Mouse (Mus musculus) ES-Bruce4 (cell line): ENCODE measurements around the gene Gpr89. TPM values are rescaled to one million over a fixed set of nuclear protein-coding genes. Genes with fewer than 3 reads are reported as not detected.

Source experiments
- H3K27ac ChIP-seq: 2 replicates; pipeline ENCODE4 v1.5.1; 2012; ENCODE audit warnings: low read length, inconsistent platforms; ENCODE audit not compliant: insufficient read depth
- H3K27me3 ChIP-seq: 2 replicates; pipeline ENCODE4 v1.6.1; 2012; ENCODE audit warnings: mild to moderate bottlenecking, low read length, inconsistent platforms; ENCODE audit not compliant: control insufficient read depth, poor library complexity, insufficient read depth, severe bottlenecking
- H3K36me3 ChIP-seq: 2 replicates; pipeline ENCODE4 v1.6.1; 2012; ENCODE audit warnings: inconsistent platforms, mild to moderate bottlenecking, low read length, moderate library complexity; ENCODE audit not compliant: control insufficient read depth, poor library complexity, insufficient read depth, severe bottlenecking
- H3K4me1 ChIP-seq: one replicate; pipeline ENCODE4 v1.8.1; 2011; ENCODE audit warnings: low read length; ENCODE audit not compliant: control insufficient read depth, insufficient read depth
- H3K4me3 ChIP-seq: 2 replicates; pipeline ENCODE4 v1.5.1; 2011; ENCODE audit warnings: low read depth, mild to moderate bottlenecking, low read length
- H3K9ac ChIP-seq: 2 replicates; pipeline ENCODE4 v1.6.1; 2012; ENCODE audit warnings: low read depth, mild to moderate bottlenecking, inconsistent platforms; ENCODE audit not compliant: poor library complexity, severe bottlenecking
- H3K9me3 ChIP-seq: replicated peaks from 2 replicates; pipeline ENCODE4 v1.6.1; 2012; ENCODE audit warnings: mild to moderate bottlenecking, low read length, inconsistent platforms; ENCODE audit not compliant: control insufficient read depth, poor library complexity, insufficient read depth, severe bottlenecking
- CTCF ChIP-seq: IDR thresholded peaks from one replicate; pipeline ENCODE4 v1.8.1; 2011; ENCODE audit warnings: low read depth, low read length
- EP300 ChIP-seq: IDR thresholded peaks from 2 replicates; pipeline ENCODE4 v1.6.1; 2011; ENCODE audit warnings: low read depth, low read length; ENCODE audit not compliant: insufficient read depth
- POLR2A ChIP-seq: IDR thresholded peaks from one replicate; pipeline ENCODE4 v1.8.1; 2011; ENCODE audit warnings: low read length; ENCODE audit not compliant: insufficient read depth
- polyA plus RNA-seq: library from polyadenylated mRNA; stranded (reverse); fragments of >200 nt; gene quantifications from 2 replicates; pipeline ENCODE4 v1.2.4, GENCODE M21; 2011; ENCODE audit warnings: low read depth; ENCODE audit not compliant: missing spikeins, insufficient read depth, insufficient read length

Gene Gpr89
- polyA plus RNA-seq, 1 experiment, result 35.6 TPM

DNA sequence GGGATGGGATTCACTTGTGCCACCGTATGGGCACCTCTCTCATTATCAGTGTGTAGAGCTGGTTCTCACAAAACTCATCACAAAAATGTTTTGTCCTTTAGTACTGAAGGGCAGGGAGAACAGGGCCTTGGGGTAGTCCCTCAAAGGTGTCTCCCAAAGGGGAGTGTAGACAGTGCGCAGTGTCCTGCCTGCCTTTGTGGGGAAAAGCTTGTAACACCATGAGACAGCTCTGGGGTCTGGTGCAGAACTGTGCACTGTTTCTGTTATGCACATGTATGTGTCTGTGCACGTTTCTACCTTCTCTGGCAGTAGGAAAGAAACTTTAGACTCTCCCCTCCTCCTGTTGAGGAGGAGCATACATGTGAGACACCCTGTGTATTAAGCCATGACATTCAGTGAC is 37.3 kb downstream of the Gpr89 start:
- Histone ChIP-seq H3K9me3 (no peaks in the 10 kb centered on the region), H3K27ac (no peak overlapping the region), H3K4me1 (no peaks in the 10 kb centered on the region), H3K9ac (no peak overlapping the region), H3K4me3 (no peak overlapping the region), H3K27me3 (no peaks in the 10 kb centered on the region), H3K36me3 (peaks cover 9% of the 10 kb centered on the region)
- no peak for TF ChIP-seq EP300
- no peak for TF ChIP-seq POLR2A
- TF ChIP-seq CTCF, result no peak

DNA sequence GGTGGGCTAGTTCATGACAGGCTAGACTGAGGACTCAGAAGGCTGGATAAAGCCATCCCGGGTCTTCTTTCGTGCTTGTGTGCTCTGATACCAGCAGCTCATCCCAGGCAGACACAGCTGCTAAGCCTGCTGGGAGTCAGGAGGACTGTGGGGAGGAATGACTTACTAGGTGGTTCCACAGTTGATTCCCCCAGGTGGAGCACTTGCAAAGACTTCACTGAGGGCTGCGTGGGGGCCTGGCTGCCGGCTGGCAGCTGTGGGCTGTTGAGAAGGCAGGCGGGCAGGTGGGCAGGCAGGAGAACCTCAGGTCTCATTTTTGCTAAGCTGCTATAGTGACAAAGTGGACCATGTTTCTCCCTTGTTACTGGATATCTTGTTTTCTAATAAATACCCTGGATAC is 44.6 kb downstream of the Gpr89 start:
- no peaks in the 10 kb centered on the region for H3K27me3 ChIP-seq
- H3K27ac ChIP-seq, result no peak overlapping the region

DNA sequence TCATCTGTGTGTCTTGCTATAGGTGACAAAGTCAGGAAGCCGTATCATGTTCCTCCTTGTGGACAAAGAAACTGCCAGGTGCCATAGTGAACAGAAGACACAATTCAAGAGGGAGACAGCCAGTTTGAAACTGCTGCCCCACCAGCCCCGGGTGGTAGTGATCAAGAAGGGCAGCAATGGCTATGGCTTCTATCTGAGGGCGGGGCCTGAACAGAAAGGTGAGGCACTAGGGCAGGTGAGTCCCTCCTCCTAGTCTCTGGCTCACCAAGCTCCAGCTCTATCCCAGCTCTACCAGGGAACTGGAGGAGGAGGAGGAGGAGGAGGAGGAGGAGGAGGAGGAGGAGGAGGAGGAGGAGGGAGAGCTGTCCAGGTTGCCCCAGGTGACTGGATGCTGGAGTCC is 49.3 kb downstream of the Gpr89 start:
- no peak overlapping the region for H3K4me3 ChIP-seq
- H3K27ac ChIP-seq, result no peak overlapping the region
- H3K27me3 ChIP-seq, result no peaks in the 10 kb centered on the region
- no peaks in the 10 kb centered on the region for H3K36me3 ChIP-seq
- no peaks in the 10 kb centered on the region for H3K9me3 ChIP-seq
- H3K9ac ChIP-seq, result no peak overlapping the region
- TF ChIP-seq EP300 (no peak), CTCF (no peak), POLR2A (no peak)
- H3K4me1 ChIP-seq, result no peaks in the 10 kb centered on the region

More for the DNA sequence above, 44.6 kb downstream of the Gpr89 start:
- no peak for TF ChIP-seq CTCF
- Histone ChIP-seq H3K36me3 (no peaks in the 10 kb centered on the region), H3K9me3 (no peaks in the 10 kb centered on the region; the same call in 1 of the 2 replicates), H3K4me3 (no peak overlapping the region), H3K9ac (no peak overlapping the region), H3K4me1 (no peaks in the 10 kb centered on the region)

DNA sequence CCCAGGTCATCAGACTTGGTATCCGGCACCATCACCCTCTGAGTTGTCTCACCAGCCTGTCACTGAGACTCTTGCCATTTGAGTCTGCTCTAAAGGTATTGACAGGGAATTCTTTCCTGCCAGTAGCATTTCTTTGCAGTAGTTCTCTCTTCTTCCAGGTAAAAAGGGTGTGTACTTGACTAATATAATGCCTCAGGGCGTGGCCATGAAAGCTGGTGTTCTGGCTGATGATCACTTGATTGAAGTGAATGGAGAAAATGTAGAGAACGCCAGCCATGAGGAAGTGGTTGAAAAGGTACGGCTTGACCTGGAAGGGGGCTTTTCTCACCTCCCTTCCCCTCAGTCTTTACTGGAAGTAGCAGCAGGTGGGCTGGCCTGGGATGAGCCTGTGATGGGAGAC is 50.8 kb downstream of the Gpr89 start:
- no peak for TF ChIP-seq POLR2A
- TF ChIP-seq CTCF, result no peak
- no peak for TF ChIP-seq EP300
- H3K9ac ChIP-seq, result no peak overlapping the region
- H3K36me3 ChIP-seq, result no peaks in the 10 kb centered on the region
- H3K27ac ChIP-seq, result no peak overlapping the region
- no peak overlapping the region for H3K4me3 ChIP-seq
- H3K27me3 ChIP-seq, result no peaks in the 10 kb centered on the region
- no peaks in the 10 kb centered on the region for H3K9me3 ChIP-seq
- no peaks in the 10 kb centered on the region for H3K4me1 ChIP-seq

DNA sequence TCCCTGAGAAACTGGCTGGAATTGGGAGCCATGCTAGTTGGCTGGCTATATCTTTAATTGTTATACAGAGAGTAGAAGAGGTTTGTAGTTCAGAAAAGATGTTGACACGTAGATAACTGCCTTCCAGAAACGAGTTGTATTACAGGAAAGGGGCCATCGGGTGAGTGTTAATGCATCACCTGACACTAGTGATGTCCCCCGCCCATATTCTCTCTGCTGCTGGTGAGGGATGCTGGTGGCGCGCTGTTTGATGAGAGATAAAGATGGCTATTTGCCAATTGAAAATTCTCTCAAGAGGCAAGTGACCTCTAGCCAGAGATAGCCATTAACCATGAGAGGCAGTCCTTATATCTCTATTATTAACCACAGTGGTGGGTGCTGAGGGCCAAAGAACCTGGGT is 52.6 kb downstream of the Gpr89 start:
- Histone ChIP-seq H3K36me3 (no peaks in the 10 kb centered on the region), H3K4me1 (peaks cover 4% of the 10 kb centered on the region), H3K27ac (no peak overlapping the region), H3K9me3 (no peaks in the 10 kb centered on the region), H3K4me3 (no peak overlapping the region), H3K9ac (no peak overlapping the region), H3K27me3 (no peaks in the 10 kb centered on the region)
- no peak for TF ChIP-seq EP300
- TF ChIP-seq CTCF, result no peak
- TF ChIP-seq POLR2A, result no peak

DNA sequence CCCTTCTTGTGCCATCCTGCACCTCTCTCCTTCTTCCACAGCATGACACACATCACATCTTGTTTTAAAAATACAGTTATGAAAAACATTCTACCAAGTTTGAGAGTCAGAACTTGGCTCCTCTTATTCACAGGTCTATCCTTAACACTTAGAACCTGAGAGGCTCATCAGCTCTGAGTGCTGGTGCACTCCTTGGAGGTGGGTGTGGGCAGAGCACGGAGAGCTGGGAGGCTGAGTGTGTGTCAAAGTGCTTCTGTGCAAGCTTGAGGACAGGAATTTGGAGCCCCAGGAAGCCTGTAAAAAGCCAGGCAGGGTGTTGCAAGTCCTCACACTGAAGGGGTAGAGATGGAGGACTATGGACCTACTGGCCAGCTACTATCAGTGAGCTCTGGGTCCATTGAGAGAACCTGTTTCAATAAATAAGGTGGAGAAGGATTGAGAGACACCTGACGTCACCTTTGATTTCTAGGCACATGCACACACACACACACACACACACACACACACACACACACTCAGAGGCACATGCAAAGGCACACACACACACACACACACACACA is 55.9 kb downstream of the Gpr89 start:
- no peak for TF ChIP-seq POLR2A
- no peak for TF ChIP-seq EP300
- TF ChIP-seq CTCF, result no peak
- no peak overlapping the region for H3K9ac ChIP-seq
- H3K4me1 ChIP-seq, result peaks cover 4% of the 10 kb centered on the region
- no peak overlapping the region for H3K27ac ChIP-seq
- no peaks in the 10 kb centered on the region for H3K9me3 ChIP-seq
- no peaks in the 10 kb centered on the region for H3K27me3 ChIP-seq
- no peak overlapping the region for H3K4me3 ChIP-seq
- H3K36me3 ChIP-seq, result no peaks in the 10 kb centered on the region
